ENCODE assay signal across 8 mouse cellular contexts in the genomic region with DNA sequence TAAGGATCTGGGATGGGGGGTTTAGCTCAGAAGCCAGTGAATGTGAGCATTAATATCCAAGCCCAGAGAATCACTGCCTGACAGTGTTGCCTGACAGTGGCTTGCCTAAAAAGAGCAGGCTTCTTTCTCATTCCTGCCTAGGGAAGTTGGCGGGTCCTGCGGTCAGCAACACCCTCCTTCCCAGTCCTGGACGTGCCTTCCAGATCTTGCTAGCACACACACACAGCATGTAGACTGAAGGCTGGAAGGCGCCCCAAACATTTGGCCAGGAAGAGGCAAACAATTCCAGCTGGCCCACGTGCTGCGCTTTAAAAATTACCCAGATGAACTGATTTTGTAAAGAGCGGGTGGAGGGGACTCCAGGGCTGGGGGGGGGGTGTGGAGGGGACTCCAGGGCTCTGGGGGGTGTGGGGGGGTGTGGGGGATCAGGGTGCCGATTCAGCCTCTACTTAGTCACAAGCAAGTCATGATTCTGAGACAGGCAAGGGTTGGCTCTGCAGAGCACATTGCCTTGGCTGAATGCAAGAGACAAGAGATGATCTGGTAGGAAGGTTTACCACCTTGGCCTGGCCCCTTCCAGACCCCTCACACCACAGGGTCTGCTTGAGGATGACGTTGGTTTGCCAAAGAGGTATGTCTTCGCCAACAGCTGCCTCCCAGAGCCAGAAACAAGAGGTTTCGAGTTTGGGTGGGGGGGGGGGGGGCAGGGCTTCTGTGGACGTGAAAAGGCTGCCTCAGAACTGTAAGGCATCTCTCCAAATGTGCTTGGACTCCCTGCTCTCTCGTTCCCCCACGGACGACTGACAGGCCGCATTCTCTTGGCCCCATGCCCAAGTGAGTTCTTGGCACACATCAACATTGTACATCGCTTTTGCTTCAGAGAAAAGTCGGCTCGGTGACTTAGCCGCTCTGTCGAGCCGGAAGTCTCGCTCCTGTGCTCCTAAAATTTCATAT.
DNase-seq lines count a peak whose midpoint lies in the region; ATAC-seq and TF ChIP-seq lines count a peak whose summit lies in the region.

No protein-coding gene starts in this region.

- no peak for TF ChIP-seq POLR2A in brain, embryonic 14.5 days (IDR thresholded peaks at IDR 0.05; ENCODE audit: borderline replicate concordance, extremely low read depth, insufficient read depth, insufficient read length, poor library complexity, severe bottlenecking)

- no peak overlapping the region for H3K4me3 ChIP-seq in forebrain, postnatal 0 days (ENCODE audit: low read depth, low read length)

- peak overlapping the region; percentile 27 for H3K4me2 ChIP-seq in forebrain, postnatal 0 days (ENCODE audit: low read depth)

- ATAC-seq in forebrain, postnatal 0 days, result peak; percentile 66
- no peak for ATAC-seq in megakaryocyte, adult 5-6 weeks (ENCODE audit: poor library complexity, severe bottlenecking)

- no peak overlapping the region for H3K27ac ChIP-seq in forebrain, postnatal 0 days (ENCODE audit: low read depth, low read length)

- peak; percentile 19 for DNase-seq in 3T3-L1 (ENCODE audit: low read depth, low spot score)
- peak; percentile 91 for DNase-seq in brain, embryonic 14.5 days (ENCODE audit: low read depth)
- peak; percentile 74 for DNase-seq in forebrain, postnatal 0 days
- DNase-seq in heart, postnatal 36 days, result peak; percentile 75 to 82
- DNase-seq in layer of hippocampus, postnatal 36 days, result peak; percentile 16 to 37
- peak; percentile 73 for DNase-seq in lung, postnatal 36 days
- peak; percentile 29 to 76 for DNase-seq in urinary bladder, postnatal 36 days (ENCODE audit: low spot score in 2 of 2)

- H3K4me1 ChIP-seq in forebrain, postnatal 0 days (ENCODE audit: insufficient read depth), result 0 out of 2 replicates have a peak, but pooled peaks cover 3% of the 10 kb centered on the region

- no peaks in the 10 kb centered on the region; the same call in 1 of the 2 replicates for H3K27me3 ChIP-seq in forebrain, postnatal 0 days (ENCODE audit: insufficient read depth, low read length)

- intact Hi-C loops in heart, postnatal 36 days (cut with DNase I), result loop anchor here (5.0 kb wide), 3 partner anchors 39 to 1664 kb away; no protein-coding TSS in a partner anchor

- TF ChIP-seq CTCF in brain, embryonic 14.5 days (IDR thresholded peaks at IDR 0.05; ENCODE audit: borderline replicate concordance, extremely low read depth, insufficient read depth, insufficient read length), result no peak
- TF ChIP-seq CTCF in forebrain, postnatal 0 days (IDR thresholded peaks at IDR 0.05; ENCODE audit: low read depth), result no peak

- H3K9me3 ChIP-seq in forebrain, postnatal 0 days (ENCODE audit: low read length), result no peaks in the 10 kb centered on the region

- no peaks in the 10 kb centered on the region for H3K36me3 ChIP-seq in forebrain, postnatal 0 days (ENCODE audit: insufficient read depth)

- WGBS in forebrain, postnatal 0 days, result 14% methylated on average over 23 of the region's 23 CpGs

- H3K9ac ChIP-seq in forebrain, postnatal 0 days, result no peak overlapping the region

Comparison
In these comparisons a context has a peak if more than half of its experiments do, and no peak if none do; other contexts are left out.
1. DNase-seq: peak in every context shown above with its lines; median percentile 91 in brain, embryonic 14.5 days; 78 in heart, postnatal 36 days; 74 in forebrain, postnatal 0 days; 73 in lung, postnatal 36 days; 52 in urinary bladder, postnatal 36 days; 26 in layer of hippocampus, postnatal 36 days; 19 in 3T3-L1.